Mouse (Mus musculus): ENCODE measurements around the gene Smyd4. TPM values are rescaled to one million over a fixed set of nuclear protein-coding genes. Genes with fewer than 3 reads are reported as not detected.
A peak's percentile ranks its signal among the peaks of the same experiment; 100 is the strongest.

Smyd4 gene
- polyA plus RNA-seq, 1 experiment from 2014 or later, result 13.4 TPM

DNA sequence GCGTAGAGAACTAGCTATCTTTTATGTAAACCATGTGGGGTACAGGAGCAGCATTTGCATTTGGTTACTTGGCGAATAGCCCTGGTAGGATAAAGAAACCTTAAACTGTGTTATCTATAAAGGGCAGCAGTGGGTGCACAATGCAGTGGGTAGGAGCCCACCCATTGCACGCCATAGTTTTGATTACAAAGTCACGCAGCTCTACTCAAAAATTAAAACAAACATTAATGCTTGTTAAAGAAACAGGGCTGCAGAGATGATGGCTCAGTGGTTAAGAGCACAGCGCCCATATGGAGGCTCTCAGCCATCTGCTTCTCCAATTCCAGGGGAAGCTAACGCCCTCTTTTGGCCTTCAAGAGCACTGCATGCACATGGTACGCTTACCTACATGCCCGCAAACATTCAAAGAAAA lies 24.9 kb upstream of the Smyd4 start:
- no peak overlapping the region for H3K27ac ChIP-seq
- 74% methylated on average over 8 of the region's 8 CpGs for WGBS

DNA sequence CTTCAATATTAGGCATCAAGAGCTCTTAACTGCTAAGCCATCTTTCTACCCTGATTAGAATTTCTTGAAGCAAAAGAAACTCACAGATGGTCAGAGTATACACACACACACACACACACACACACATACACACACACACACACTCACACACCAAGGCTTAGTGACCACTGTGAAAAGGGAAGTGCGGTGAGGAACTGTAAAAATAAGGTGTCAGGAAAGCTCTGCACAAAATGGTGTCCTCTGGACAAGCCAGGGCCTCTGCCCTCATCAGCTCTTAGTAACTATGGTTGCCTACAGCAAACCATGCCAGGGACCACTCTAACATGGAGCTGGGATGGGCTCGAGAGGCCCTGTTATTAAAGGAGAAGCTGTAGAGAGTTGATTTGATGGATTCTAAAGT lies 23.8 kb upstream of the Smyd4 start:
- ATAC-seq (replicated peaks; ENCODE audit: insufficient number of reproducible peaks, insufficient read depth, low FRiP score, low read depth), result no peak
- H3K36me3 ChIP-seq, result peaks cover 11% of the 10 kb centered on the region; the same call in 1 of the 2 replicates
- H3K27me3 ChIP-seq, result no peaks in the 10 kb centered on the region
- no peak overlapping the region for H3K4me3 ChIP-seq
- no peak overlapping the region for H3K4me2 ChIP-seq
- WGBS, result 85% methylated on average over 2 of the region's 2 CpGs
- H3K27ac ChIP-seq, result no peak overlapping the region
- H3K4me1 ChIP-seq (replicated peaks), result peaks cover 13% of the 10 kb centered on the region
- H3K9ac ChIP-seq, result no peak overlapping the region
- H3K9me3 ChIP-seq (replicated peaks), result no peaks in the 10 kb centered on the region

More for the DNA sequence above, 24.9 kb upstream of the Smyd4 start:
- Histone ChIP-seq H3K36me3 (peaks cover 9% of the 10 kb centered on the region; the same call in 1 of the 2 replicates), H3K4me3 (no peak overlapping the region), H3K27me3 (no peaks in the 10 kb centered on the region), H3K9ac (no peak overlapping the region), H3K4me1 (replicated peaks) (peaks cover 13% of the 10 kb centered on the region), H3K4me2 (no peak overlapping the region), H3K9me3 (replicated peaks) (no peaks in the 10 kb centered on the region)
- ATAC-seq (replicated peaks; ENCODE audit: insufficient number of reproducible peaks, insufficient read depth, low FRiP score, low read depth), result no peak

DNA sequence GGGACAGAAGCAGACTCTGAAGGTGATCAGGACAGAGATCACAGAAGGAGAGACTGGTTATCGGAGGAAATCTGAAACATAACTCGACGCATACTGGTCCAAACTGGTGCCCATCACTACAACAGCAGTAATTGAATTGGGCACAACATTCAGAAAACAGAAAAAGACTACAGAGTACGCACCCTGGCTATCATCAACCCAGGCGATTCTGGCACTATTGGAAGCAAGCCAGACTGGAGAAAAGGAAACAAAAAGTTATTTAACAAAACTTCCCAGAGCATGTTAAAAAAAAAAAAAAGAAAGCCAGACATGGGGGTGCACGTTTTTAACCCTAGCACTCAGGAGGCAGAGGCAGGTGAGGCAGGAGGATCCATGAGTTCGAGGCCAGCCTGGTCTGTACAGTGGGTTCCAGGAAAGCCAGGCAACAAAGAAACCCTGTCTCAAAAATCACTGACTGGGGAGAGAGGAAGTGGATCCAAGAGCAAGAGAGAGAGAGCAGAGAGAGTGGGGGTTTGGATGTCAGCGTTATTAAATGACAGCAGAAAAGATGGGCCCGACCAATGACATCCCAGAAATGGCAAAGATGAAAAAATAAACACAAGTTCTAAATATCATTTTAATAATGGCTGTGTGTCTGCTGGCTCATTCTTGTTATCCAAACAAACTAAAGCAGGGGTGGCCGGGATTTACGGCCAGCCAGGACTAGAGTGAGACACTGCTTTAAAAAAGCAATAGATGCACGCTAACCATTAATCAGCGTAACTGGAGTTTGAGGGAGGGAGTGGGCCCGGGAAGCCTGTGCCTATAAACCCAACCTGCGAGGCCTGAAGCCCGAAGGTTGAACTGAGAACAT lies 22.9 kb upstream of the Smyd4 start:
- ATAC-seq (replicated peaks; ENCODE audit: insufficient number of reproducible peaks, insufficient read depth, low FRiP score, low read depth), result no peak
- H3K36me3 ChIP-seq, result peaks cover 11% of the 10 kb centered on the region; the same call in 1 of the 2 replicates
- peaks cover 13% of the 10 kb centered on the region for H3K4me1 ChIP-seq (replicated peaks)
- no peaks in the 10 kb centered on the region for H3K9me3 ChIP-seq (replicated peaks)
- H3K4me3 ChIP-seq, result no peak overlapping the region
- H3K27ac ChIP-seq, result peak overlapping the region; percentile 20; the same call in 1 of the 2 replicates
- no peak overlapping the region for H3K9ac ChIP-seq
- H3K4me2 ChIP-seq, result no peak overlapping the region
- 65% methylated on average over 16 of the region's 16 CpGs for WGBS
- no peaks in the 10 kb centered on the region for H3K27me3 ChIP-seq

DNA sequence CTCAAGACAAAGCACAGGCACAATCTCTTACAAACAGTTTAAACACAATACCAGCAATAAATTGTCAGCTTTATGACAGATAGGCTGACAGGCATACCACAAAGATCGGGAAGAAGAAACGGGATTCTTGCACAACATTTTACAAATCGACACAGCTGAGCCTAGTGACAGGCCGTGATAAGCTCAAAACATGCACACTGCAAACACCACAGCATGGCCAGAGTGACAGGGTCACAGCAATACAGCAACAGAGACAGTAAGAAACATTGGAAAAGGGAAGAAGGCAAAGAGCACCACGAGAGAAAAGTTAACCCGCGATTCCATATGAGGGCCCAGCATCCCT lies 22.3 kb upstream of the Smyd4 start:
- H3K9ac ChIP-seq, result no peak overlapping the region
- no peak overlapping the region for H3K4me3 ChIP-seq
- peaks cover 13% of the 10 kb centered on the region for H3K4me1 ChIP-seq (replicated peaks)
- H3K27ac ChIP-seq, result 0 out of 2 replicates have a peak overlapping the region, but pooled peaks have one; percentile 20
- H3K4me2 ChIP-seq, result no peak overlapping the region
- ATAC-seq (replicated peaks; ENCODE audit: insufficient number of reproducible peaks, insufficient read depth, low FRiP score, low read depth), result no peak
- H3K9me3 ChIP-seq (replicated peaks), result no peaks in the 10 kb centered on the region
- H3K36me3 ChIP-seq, result peaks cover 13% of the 10 kb centered on the region; the same call in 1 of the 2 replicates
- H3K27me3 ChIP-seq, result no peaks in the 10 kb centered on the region
- 56% methylated on average over 7 of the region's 7 CpGs for WGBS

DNA sequence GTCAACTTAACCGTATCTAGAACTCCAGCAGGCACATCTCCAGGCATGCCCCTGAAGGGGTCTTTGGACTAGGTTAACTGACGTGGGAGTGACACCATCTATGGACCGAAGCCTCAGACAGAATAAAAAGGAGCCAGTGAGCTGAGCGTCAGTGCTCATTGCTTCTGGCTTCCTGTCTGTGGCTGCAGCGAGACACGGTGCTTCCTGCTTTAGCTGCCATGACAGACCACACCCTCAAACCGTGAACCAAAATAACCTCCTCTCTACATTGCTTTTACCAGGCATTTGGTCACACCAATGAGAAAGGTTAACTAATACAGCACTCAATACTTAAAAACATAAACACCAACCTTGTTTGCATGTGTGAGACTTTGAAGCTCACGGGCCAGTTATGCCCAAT lies 11.6 kb upstream of the Smyd4 start:
- H3K4me2 ChIP-seq, result no peak overlapping the region
- H3K27ac ChIP-seq, result 0 out of 2 replicates have a peak overlapping the region, but pooled peaks have one; percentile 28
- no peak for ATAC-seq (replicated peaks; ENCODE audit: insufficient number of reproducible peaks, insufficient read depth, low FRiP score, low read depth)
- peaks cover 15% of the 10 kb centered on the region for H3K36me3 ChIP-seq
- WGBS, result 63% methylated on average over 8 of the region's 8 CpGs
- H3K27me3 ChIP-seq, result no peaks in the 10 kb centered on the region
- H3K9me3 ChIP-seq (replicated peaks), result no peaks in the 10 kb centered on the region
- peaks cover 13% of the 10 kb centered on the region for H3K4me1 ChIP-seq (replicated peaks)
- no peak overlapping the region for H3K9ac ChIP-seq
- H3K4me3 ChIP-seq, result no peak overlapping the region

DNA sequence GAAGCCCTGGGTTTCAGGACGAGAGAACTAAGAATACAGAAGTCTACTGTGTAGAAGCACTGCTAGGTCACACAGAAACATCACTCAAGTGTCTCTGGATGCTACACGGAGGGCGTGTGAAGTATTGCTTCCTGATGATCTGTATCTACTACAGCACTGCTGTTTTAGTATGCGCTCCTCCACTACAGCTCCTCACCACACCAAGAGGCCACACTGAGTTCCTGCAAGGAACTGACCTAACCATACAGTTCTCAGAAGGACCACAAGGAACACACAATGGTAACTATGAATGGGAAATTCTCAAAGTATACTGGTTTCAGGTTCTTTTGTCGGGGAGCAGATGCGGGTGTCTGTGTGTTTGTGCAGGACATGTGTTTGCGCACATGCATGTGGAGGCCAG lies 11.0 kb upstream of the Smyd4 start:
- WGBS, result 83% methylated on average over 7 of the region's 7 CpGs
- Histone ChIP-seq H3K4me2 (no peak overlapping the region), H3K9me3 (replicated peaks) (no peaks in the 10 kb centered on the region), H3K27ac (0 out of 2 replicates have a peak overlapping the region, but pooled peaks have one; percentile 28), H3K4me3 (no peak overlapping the region), H3K9ac (no peak overlapping the region), H3K36me3 (peaks cover 11% of the 10 kb centered on the region), H3K27me3 (no peaks in the 10 kb centered on the region), H3K4me1 (replicated peaks) (peaks cover 13% of the 10 kb centered on the region)
- no peak for ATAC-seq (replicated peaks; ENCODE audit: insufficient number of reproducible peaks, insufficient read depth, low FRiP score, low read depth)

DNA sequence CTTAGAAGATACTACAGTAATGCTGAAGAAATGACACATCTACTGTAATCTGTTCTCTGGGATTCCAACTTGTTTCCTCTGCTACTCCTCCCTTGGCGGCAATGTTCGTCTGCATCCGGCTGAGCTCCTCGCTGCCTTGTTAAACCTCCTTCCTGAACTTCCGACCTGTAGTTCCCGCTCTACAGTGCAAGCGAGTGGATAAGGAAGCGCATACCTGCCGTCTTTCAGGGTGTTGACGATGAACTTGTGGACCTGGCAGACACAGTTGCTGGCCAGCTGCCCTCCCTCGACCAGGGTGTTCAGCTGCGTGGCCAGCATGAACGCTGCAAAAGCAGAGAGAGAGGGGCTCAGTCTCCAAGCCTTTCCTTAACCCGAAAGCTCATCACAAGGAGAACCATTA lies 8.2 kb upstream of the Smyd4 start:
- Histone ChIP-seq H3K9me3 (replicated peaks) (no peaks in the 10 kb centered on the region), H3K4me1 (replicated peaks) (peaks cover 20% of the 10 kb centered on the region), H3K9ac (no peak overlapping the region), H3K4me3 (no peak overlapping the region), H3K36me3 (peaks cover 11% of the 10 kb centered on the region), H3K27me3 (no peaks in the 10 kb centered on the region), H3K27ac (no peak overlapping the region), H3K4me2 (no peak overlapping the region)
- 72% methylated on average over 14 of the region's 14 CpGs for whole genome bisulfite sequencing
- no peak for ATAC-seq (replicated peaks; ENCODE audit: insufficient number of reproducible peaks, insufficient read depth, low FRiP score, low read depth)

DNA sequence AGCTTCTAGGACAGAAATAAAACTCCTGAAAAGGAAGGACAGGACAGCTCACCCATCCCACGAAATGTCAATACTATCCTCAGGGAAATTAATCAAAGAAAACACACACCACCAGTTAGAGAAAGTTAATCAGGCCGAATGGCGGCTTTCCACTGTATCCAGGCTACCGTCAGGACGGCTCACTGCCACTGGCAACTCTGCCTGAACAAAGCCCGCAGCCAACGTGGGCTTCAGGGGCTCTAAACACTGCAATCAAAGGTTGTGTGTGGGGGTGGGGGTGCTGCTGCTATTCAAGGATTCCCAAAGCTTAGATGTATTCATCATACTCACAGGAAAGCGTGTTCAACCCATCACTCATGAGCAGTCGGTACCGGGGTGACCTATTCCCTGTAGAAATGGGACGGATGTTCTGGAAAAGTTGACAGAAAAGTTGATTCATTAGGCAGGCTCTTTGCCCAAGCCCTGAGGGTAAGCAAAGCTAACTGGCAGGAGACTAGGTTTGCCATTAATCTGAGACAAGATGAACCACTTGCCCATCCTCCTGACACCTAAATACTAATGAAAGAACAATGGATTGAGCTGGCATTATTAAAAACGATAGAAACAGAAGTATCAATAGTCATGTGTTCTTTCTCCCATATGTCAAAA lies 7.4 kb upstream of the Smyd4 start:
- Histone ChIP-seq H3K36me3 (peaks cover 11% of the 10 kb centered on the region), H3K4me3 (no peak overlapping the region), H3K4me2 (no peak overlapping the region), H3K9me3 (replicated peaks) (no peaks in the 10 kb centered on the region), H3K27ac (no peak overlapping the region), H3K27me3 (no peaks in the 10 kb centered on the region), H3K4me1 (replicated peaks) (peaks cover 20% of the 10 kb centered on the region), H3K9ac (no peak overlapping the region)
- WGBS, result 88% methylated on average over 12 of the region's 12 CpGs
- ATAC-seq (replicated peaks; ENCODE audit: insufficient number of reproducible peaks, insufficient read depth, low FRiP score, low read depth), result no peak

DNA sequence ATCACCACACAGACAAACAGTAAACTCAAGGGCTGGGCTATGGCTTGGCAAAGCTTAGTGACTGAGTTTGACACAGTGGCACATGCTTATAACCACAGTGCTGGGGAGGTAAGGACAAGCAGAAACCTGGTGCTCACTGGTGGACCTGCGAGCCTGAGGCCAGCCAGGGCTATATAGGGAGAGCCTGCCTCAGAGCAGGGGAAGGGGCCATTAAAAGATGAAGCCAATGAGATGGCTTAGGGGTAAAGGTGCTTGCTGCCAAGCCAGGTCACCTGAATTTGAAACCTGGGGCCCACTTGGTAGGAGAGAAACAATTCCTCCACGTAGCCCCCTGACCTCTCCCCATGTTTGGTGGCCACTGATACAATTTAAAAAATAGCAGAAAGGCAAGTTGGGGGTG lies 5.1 kb upstream of the Smyd4 start:
- Histone ChIP-seq H3K9me3 (replicated peaks) (no peaks in the 10 kb centered on the region), H3K36me3 (peaks cover 11% of the 10 kb centered on the region), H3K4me3 (no peak overlapping the region), H3K27me3 (no peaks in the 10 kb centered on the region), H3K27ac (no peak overlapping the region; the same call in 1 of the 2 replicates), H3K9ac (no peak overlapping the region), H3K4me1 (replicated peaks) (peaks cover 15% of the 10 kb centered on the region), H3K4me2 (no peak overlapping the region)
- WGBS, result 85% methylated on average over 2 of the region's 2 CpGs
- ATAC-seq (replicated peaks; ENCODE audit: insufficient number of reproducible peaks, insufficient read depth, low FRiP score, low read depth), result no peak

DNA sequence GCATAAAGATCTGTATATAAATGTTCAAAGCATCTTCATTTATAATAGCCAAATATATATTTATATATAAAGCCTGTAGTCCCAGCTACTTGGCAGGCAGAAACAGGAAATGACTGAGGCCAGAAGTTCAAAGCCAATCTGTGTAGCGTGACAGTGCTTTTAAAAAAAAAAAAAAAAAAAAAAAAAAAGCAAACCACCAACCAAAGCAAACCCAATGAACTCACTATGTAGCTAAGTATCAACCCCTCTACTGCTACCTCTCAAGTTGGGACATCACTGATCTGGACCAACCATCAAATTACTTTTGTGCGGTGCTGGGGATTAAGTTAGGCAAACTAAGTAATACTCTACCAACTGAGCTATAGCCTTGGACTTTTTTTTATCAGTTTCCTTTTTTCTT lies 4.1 kb upstream of the Smyd4 start:
- Histone ChIP-seq H3K4me3 (no peak overlapping the region), H3K9me3 (replicated peaks) (no peaks in the 10 kb centered on the region), H3K4me2 (no peak overlapping the region), H3K36me3 (peaks cover 9% of the 10 kb centered on the region), H3K9ac (no peak overlapping the region), H3K4me1 (replicated peaks) (peaks cover 22% of the 10 kb centered on the region), H3K27ac (no peak overlapping the region), H3K27me3 (no peaks in the 10 kb centered on the region)
- no peak for ATAC-seq (replicated peaks; ENCODE audit: insufficient number of reproducible peaks, insufficient read depth, low FRiP score, low read depth)
- 74% methylated on average over 2 of the region's 2 CpGs for WGBS

DNA sequence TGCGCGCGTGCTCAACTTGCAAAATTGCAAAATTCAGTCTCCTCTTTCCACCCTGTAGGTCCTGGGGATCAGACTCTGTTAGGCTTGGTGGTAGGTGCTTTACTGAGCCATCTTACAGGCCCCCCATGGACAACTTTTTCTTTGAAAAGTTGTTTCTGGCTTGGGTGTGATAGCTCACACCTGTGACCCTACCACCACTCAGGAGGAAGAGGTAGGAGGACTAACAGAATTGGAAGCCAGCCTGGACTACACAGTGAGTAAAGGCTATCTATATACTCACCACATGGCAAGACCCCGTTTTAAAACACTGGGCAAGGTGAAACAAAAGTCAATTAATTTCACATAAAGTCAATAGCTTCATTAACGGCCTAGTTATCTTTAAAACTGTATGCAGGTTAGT lies 3.5 kb upstream of the Smyd4 start:
- Histone ChIP-seq H3K4me1 (replicated peaks) (peaks cover 25% of the 10 kb centered on the region), H3K27me3 (no peaks in the 10 kb centered on the region), H3K4me2 (no peak overlapping the region), H3K27ac (no peak overlapping the region), H3K9me3 (replicated peaks) (no peaks in the 10 kb centered on the region), H3K4me3 (no peak overlapping the region), H3K9ac (no peak overlapping the region), H3K36me3 (peaks cover 5% of the 10 kb centered on the region; the same call in 1 of the 2 replicates)
- 91% methylated on average over 5 of the region's 5 CpGs for WGBS
- ATAC-seq (replicated peaks; ENCODE audit: insufficient number of reproducible peaks, insufficient read depth, low FRiP score, low read depth), result no peak
